Mouse (Mus musculus): ENCODE measurements at regions not wholly inside any gene's neighbourhood (a gene's known extent, or its start where the extent isn't known, plus 50 kb on each side); places are given as distances from the start of the nearest gene placed in this dataset.

GRCm38 (mm10) chr13:35469361-35470198 is 190.1 kb upstream of the Cdyl start:
- DNase-seq, result no peak

GRCm38 (mm10) chr13:35478226-35478625 is 181.4 kb upstream of the Cdyl start:
- no peak for DNase-seq

GRCm38 (mm10) chr13:35482340-35482739 is 177.3 kb upstream of the Cdyl start:
- DNase-seq, result no peak

- peak in 1 of 2 experiments; percentile 27 for DNase-seq
These were observed 173.5 kb upstream of the Cdyl start for GRCm38 (mm10) chr13:35486125-35486524.

GRCm38 (mm10) chr13:35499776-35500175 is 159.9 kb upstream of the Cdyl start:
- no peak for DNase-seq

GRCm38 (mm10) chr13:35500891-35501290 is 158.7 kb upstream of the Cdyl start:
- no peak for DNase-seq

GRCm38 (mm10) chr13:35501351-35502146 is 158.1 kb upstream of the Cdyl start:
- DNase-seq, result no peak

- DNase-seq, result peak; percentile 32 to 56
These were observed 157.5 kb upstream of the Cdyl start for GRCm38 (mm10) chr13:35502147-35502522.

GRCm38 (mm10) chr13:35503362-35503821 is 156.2 kb upstream of the Cdyl start:
- peak; percentile 13 to 48 for DNase-seq

GRCm38 (mm10) chr13:35507195-35507594 is 152.4 kb upstream of the Cdyl start:
- peak; percentile 28 to 43 for DNase-seq

- DNase-seq, result no peak
These were observed 147.6 kb upstream of the Cdyl start for GRCm38 (mm10) chr13:35512029-35512507.

GRCm38 (mm10) chr13:35513120-35513519 is 146.5 kb upstream of the Cdyl start:
- DNase-seq, result no peak

- no peak for DNase-seq
These were observed 144.3 kb upstream of the Cdyl start for GRCm38 (mm10) chr13:35515291-35515690.

GRCm38 (mm10) chr13:35517692-35518091 is 141.9 kb upstream of the Cdyl start:
- no peak for DNase-seq

- no peak for DNase-seq
These were observed 137.4 kb upstream of the Cdyl start for GRCm38 (mm10) chr13:35522272-35522671.

GRCm38 (mm10) chr13:35529577-35529976 is 130.1 kb upstream of the Cdyl start:
- DNase-seq, result no peak

- no peak for DNase-seq
These were observed 122.5 kb upstream of the Cdyl start for GRCm38 (mm10) chr13:35537106-35537505.

- DNase-seq, result peak; percentile 83 to 84
These were observed 121.7 kb upstream of the Cdyl start for GRCm38 (mm10) chr13:35537936-35538335.

GRCm38 (mm10) chr13:35540433-35540832 is 119.2 kb upstream of the Cdyl start:
- DNase-seq, result no peak

GRCm38 (mm10) chr13:35541053-35541452 is 118.6 kb upstream of the Cdyl start:
- DNase-seq, result no peak

GRCm38 (mm10) chr13:35564006-35564405 is 95.6 kb upstream of the Cdyl start:
- DNase-seq, result no peak

GRCm38 (mm10) chr13:35581616-35582015 is 78.0 kb upstream of the Cdyl start:
- no peak for DNase-seq

- no peak for DNase-seq
These were observed 61.6 kb upstream of the Cdyl start for GRCm38 (mm10) chr13:35598003-35598402.

Data from adrenal gland, postnatal 36 days (tissue).